Comparison of ENCODE assay signal across 18 mouse cellular contexts in the genomic region with DNA sequence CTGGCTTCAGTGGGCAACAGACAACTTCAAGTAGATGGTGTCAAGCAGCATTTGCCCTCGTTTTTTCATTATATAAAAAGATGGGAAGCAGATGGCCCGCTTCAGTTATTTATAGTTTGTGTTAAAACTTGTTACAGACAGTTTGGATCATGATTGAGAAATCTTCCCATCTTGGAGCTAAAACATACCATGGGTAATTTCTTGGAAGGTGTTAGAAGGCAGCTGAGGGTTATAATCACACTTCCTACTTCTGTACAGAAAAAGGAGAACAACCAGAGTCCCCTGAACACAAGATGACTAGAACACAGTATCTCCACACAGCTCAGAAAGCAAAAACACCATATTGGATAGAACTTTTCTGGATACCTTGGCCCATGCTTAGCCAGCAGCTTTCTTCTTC.
DNase-seq lines count a peak whose midpoint lies in the region; ATAC-seq lines count a peak whose summit lies in the region.
"Had no signal": no experiment of that assay in that cellular context is flagged by ENCODE, and none has a peak within 500 bp of the region (broad histone marks: within the 10 kb centered on the region; RNA-seq: fewer than 3 reads in every experiment).

No protein-coding gene starts in this region.

- H3K4me1 ChIP-seq in neural tube, embryonic 15.5 days: no peaks in the 10 kb centered on the region
- H3K4me1 ChIP-seq: embryonic facial prominence, embryonic 12.5 days; hindbrain, embryonic 10.5 days; limb, embryonic 10.5 days; midbrain, embryonic 13.5 days had no signal

- H3K9ac ChIP-seq in neural tube, embryonic 15.5 days (replicated peaks): no peak overlapping the region
- H3K9ac ChIP-seq: embryonic facial prominence, embryonic 12.5 days; liver, embryonic 12.5 days; midbrain, embryonic 13.5 days had no signal

- H3K4me2 ChIP-seq in neural tube, embryonic 15.5 days: no peak overlapping the region
- H3K4me2 ChIP-seq: embryonic facial prominence, embryonic 12.5 days; midbrain, embryonic 13.5 days had no signal

- H3K4me3 ChIP-seq in neural tube, embryonic 15.5 days (replicated peaks): no peak overlapping the region
- H3K4me3 ChIP-seq: embryonic facial prominence, embryonic 12.5 days; hindbrain, embryonic 10.5 days; limb, embryonic 10.5 days; liver, embryonic 12.5 days; midbrain, embryonic 13.5 days had no signal

- H3K27ac ChIP-seq in neural tube, embryonic 15.5 days (replicated peaks): no peak overlapping the region
- H3K27ac ChIP-seq: embryonic facial prominence, embryonic 12.5 days; hindbrain, embryonic 10.5 days; limb, embryonic 10.5 days; liver, embryonic 12.5 days; midbrain, embryonic 13.5 days had no signal

- no peaks in the 10 kb centered on the region for H3K9me3 ChIP-seq in neural tube, embryonic 15.5 days (replicated peaks)
- H3K9me3 ChIP-seq: embryonic facial prominence, embryonic 12.5 days; hindbrain, embryonic 10.5 days; limb, embryonic 10.5 days; liver, embryonic 12.5 days; midbrain, embryonic 13.5 days had no signal

- ATAC-seq in granulocyte monocyte progenitor cell, adult 5-6 weeks (replicated peaks; ENCODE audit: poor library complexity, severe bottlenecking): peak; percentile 87
- ATAC-seq in neural tube, embryonic 15.5 days (ENCODE audit: low FRiP score): no peak
- ATAC-seq: forebrain, embryonic 16.5 days; midbrain, embryonic 13.5 days had no signal

- 81% methylated on average over 2 of the region's 2 CpGs for WGBS in neural tube, embryonic 15.5 days

- DNase-seq in frontal cortex, postnatal 36 days (ENCODE audit: low spot score in 2 of 2): peak; percentile 21 to 66
- DNase-seq in frontal cortex, postnatal 14 days (ENCODE audit: low spot score in 2 of 2): no peak
- peak; percentile 32 for DNase-seq in right cerebral cortex, adult 18-20 months
- DNase-seq in right cerebral cortex, postnatal 14 days: no peak
- DNase-seq in telencephalon, adult 2 months (ENCODE audit: low read depth, low spot score): peak; percentile 72
- DNase-seq in adrenal gland, postnatal 25 days: no peak
- DNase-seq: cerebellum, adult 11-12 months; kidney, adult 2 months; kidney, postnatal 14 days; thymus, adult 2 months had no signal

- no peaks in the 10 kb centered on the region for H3K36me3 ChIP-seq in neural tube, embryonic 15.5 days
- H3K36me3 ChIP-seq: embryonic facial prominence, embryonic 12.5 days; hindbrain, embryonic 10.5 days; limb, embryonic 10.5 days; liver, embryonic 12.5 days; midbrain, embryonic 13.5 days had no signal

- H3K27me3 ChIP-seq in neural tube, embryonic 15.5 days (replicated peaks): no peaks in the 10 kb centered on the region
- H3K27me3 ChIP-seq: embryonic facial prominence, embryonic 12.5 days; liver, embryonic 12.5 days; midbrain, embryonic 13.5 days had no signal

Comparison
In these comparisons a context has a peak if more than half of its experiments do, and no peak if none do; other contexts are left out.
1. DNase-seq: peak in frontal cortex, postnatal 36 days (2 of 2), right cerebral cortex, adult 18-20 months (single experiment) and telencephalon, adult 2 months (single experiment); none in frontal cortex, postnatal 14 days (0 of 2), right cerebral cortex, postnatal 14 days (single experiment) and adrenal gland, postnatal 25 days (single experiment).